Mouse (Mus musculus) bone marrow, adult 2 months (tissue): ENCODE measurements around the gene Erc1. TPM values are rescaled to one million over a fixed set of nuclear protein-coding genes. Genes with fewer than 3 reads are reported as not detected.

Experiments
- H3K27ac ChIP-seq: fragments of 200-500 bp; 2 replicates; pipeline ENCODE4 v1.5.1; 2012; ENCODE audit warnings: low read depth, mild to moderate bottlenecking, control low read depth, inconsistent platforms, low read length; ENCODE audit not compliant: control insufficient read depth, poor library complexity, insufficient read depth
- H3K4me1 ChIP-seq: fragments of 200-500 bp; 2 replicates; pipeline ENCODE4 v1.6.1; 2011; ENCODE audit warnings: low read length; ENCODE audit not compliant: control insufficient read depth, insufficient read depth
- H3K4me3 ChIP-seq: fragments of 200-500 bp; replicated peaks from 2 replicates; pipeline ENCODE3; 2011; ENCODE audit warnings: mild to moderate bottlenecking, low read depth, low read length, control low read depth; ENCODE audit not compliant: control insufficient read depth
- CTCF ChIP-seq: fragments of 200-500 bp; IDR thresholded peaks from 2 replicates; pipeline ENCODE4 v1.5.1; 2011; ENCODE audit warnings: low read length, control low read depth; ENCODE audit not compliant: control insufficient read depth, insufficient read depth
- POLR2A ChIP-seq: fragments of 200-500 bp; IDR thresholded peaks from 2 replicates; pipeline ENCODE4 v1.6.1; 2011; ENCODE audit warnings: low read depth, mild to moderate bottlenecking, control low read depth, low read length, borderline replicate concordance; ENCODE audit not compliant: control insufficient read depth
- WGBS: fragments of 180-500 bp; shearing (Covaris S2); methylation state at CpG from one replicate; pipeline ENCODE4 v1.1.7; 2018; 5-methylcytosine and 5-hydroxymethylcytosine counted together
- polyA plus RNA-seq: library from polyadenylated mRNA; stranded (reverse); fragments of >200 nt; gene quantifications from 2 replicates; pipeline ENCODE4 v1.2.4, GENCODE M21; 2011; ENCODE audit warnings: low replicate concordance; ENCODE audit not compliant: missing spikeins, insufficient read depth, insufficient read length

The Erc1 gene
- polyA plus RNA-seq, 1 experiment, result 9.8 TPM

DNA sequence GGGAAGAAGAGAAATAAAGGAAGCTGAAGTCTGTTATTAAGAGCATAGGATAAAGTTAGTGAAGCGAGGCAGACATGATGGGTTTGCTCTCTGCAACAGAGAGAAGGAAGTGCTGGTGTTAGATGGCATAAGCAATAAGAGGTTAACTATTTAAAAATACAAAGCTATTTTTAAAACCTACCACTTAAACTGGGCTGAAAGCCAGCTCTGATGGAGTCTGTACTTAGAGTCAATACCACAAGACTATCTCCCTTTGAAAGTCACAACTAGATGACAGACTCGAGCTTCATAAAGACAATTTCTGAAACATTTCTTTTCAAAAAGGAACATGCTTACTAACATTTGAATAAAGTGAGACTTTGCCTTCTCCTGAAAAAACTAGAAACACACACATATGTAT, 134.0 kb downstream of the Erc1 start:
- H3K27ac ChIP-seq, result no peak overlapping the region
- 17% methylated on average over 2 of the region's 2 CpGs for WGBS
- TF ChIP-seq POLR2A (no peak), CTCF (no peak)
- no peaks in the 10 kb centered on the region for H3K4me1 ChIP-seq
- no peak overlapping the region for H3K4me3 ChIP-seq

DNA sequence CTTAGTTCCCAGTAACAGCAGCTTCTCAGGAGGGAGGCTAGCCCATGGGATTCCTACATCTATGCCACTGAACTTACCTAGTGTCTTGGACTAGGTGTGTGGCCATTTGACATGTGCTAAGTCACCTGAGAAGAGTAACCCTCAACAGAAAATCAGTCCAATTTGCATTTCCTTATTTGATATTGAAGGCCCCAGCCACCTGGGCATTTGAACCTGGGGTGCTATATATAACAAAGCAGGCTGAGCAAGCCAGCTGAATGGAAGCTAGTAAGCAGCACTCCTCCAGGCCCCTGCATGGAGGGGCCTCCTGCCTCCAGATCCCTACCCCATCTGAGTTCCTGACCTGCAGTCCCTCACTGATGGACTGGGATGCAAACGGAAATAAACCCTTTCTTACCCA, 135.5 kb downstream of the Erc1 start:
- no peaks in the 10 kb centered on the region for H3K4me1 ChIP-seq
- TF ChIP-seq POLR2A (no peak), CTCF (no peak)
- WGBS, result 91% methylated on average over 1 of the region's 1 CpGs
- H3K27ac ChIP-seq, result no peak overlapping the region
- H3K4me3 ChIP-seq, result no peak overlapping the region

DNA sequence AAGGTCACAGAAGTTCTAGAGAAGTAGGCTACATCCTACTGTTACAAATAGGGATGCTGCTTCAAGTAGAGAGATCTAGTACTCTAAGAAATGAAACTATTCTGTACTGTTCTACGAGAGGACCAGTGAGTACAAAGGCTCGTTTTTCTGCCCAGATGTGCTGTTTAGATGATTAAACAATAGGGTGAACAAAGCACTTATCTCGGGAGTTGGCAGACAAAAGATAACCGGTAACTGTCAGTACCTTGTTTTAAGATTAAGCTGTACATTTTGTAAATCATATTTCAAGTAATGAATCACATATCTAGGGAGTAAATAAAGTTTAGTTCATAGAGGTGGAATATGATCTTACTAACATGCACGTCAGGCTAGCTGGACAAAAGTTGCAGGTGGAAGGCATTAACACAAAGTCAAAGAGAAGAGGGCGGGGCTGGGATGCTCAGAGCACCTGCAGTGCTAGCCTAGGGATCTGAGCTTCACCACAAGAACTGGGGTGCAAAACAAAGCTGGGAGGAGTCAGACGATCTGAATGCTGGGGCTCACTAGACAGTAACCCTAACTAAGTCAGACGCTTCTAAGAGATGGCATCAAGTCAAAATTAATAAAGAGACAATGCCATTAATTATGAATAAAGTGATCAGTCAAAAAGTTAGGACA, 136.2 kb downstream of the Erc1 start:
- TF ChIP-seq POLR2A (no peak), CTCF (no peak)
- no peak overlapping the region for H3K4me3 ChIP-seq
- H3K27ac ChIP-seq, result no peak overlapping the region
- H3K4me1 ChIP-seq, result no peaks in the 10 kb centered on the region
- 66% methylated on average over 8 of the region's 8 CpGs for WGBS

- Histone ChIP-seq H3K27ac (no peak overlapping the region), H3K4me1 (no peaks in the 10 kb centered on the region), H3K4me3 (no peak overlapping the region)
- TF ChIP-seq POLR2A, result no peak
- TF ChIP-seq CTCF, result 0 out of 2 replicates have a peak, but pooled peaks have one; percentile 7
Measured at GRCm38 (mm10) chr6:119709552-119709951, 138.4 kb downstream of the Erc1 start.

- Histone ChIP-seq H3K4me3 (no peak overlapping the region), H3K4me1 (no peaks in the 10 kb centered on the region), H3K27ac (no peak overlapping the region)
- no peak for TF ChIP-seq CTCF
- TF ChIP-seq POLR2A, result no peak
- 76% methylated on average over 5 of the region's 5 CpGs for WGBS
Measured at GRCm38 (mm10) chr6:119707911-119708310, 140.1 kb downstream of the Erc1 start.

- H3K27ac ChIP-seq, result no peak overlapping the region
- H3K4me3 ChIP-seq, result no peak overlapping the region
- no peaks in the 10 kb centered on the region for H3K4me1 ChIP-seq
- TF ChIP-seq CTCF, result no peak
- no peak for TF ChIP-seq POLR2A
- 88% methylated on average over 2 of the region's 2 CpGs for WGBS
Measured at GRCm38 (mm10) chr6:119704899-119705298, 143.1 kb downstream of the Erc1 start.

DNA sequence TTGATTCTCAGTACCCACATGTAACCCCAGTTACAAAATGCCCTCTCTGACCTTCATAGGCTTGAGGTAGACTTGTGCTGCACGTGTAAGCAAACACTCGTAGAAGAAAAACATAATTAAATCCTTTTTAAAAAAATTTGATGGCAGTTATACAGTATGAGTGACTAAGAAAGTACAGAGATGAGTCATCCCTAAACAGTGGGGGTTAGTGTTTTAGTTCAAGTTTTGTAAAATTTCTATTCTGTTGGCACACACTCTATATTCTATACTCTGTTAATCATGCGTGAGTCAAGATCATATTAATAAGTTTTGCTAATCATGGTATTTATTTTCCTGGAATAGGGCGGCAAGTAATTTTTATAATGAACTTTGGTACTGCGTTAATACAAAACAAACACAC, 155.2 kb downstream of the Erc1 start:
- no peaks in the 10 kb centered on the region for H3K4me1 ChIP-seq
- WGBS, result 81% methylated on average over 5 of the region's 5 CpGs
- TF ChIP-seq POLR2A, result no peak
- no peak for TF ChIP-seq CTCF

GRCm38 (mm10) chr6:119686470-119686869, 161.5 kb downstream of the Erc1 start:
- TF ChIP-seq POLR2A (no peak), CTCF (no peak)
- H3K4me3 ChIP-seq, result no peak overlapping the region
- H3K27ac ChIP-seq, result no peak overlapping the region
- H3K4me1 ChIP-seq, result no peaks in the 10 kb centered on the region

More for the DNA sequence above, 155.2 kb downstream of the Erc1 start:
- Histone ChIP-seq H3K27ac (no peak overlapping the region), H3K4me3 (no peak overlapping the region)

DNA sequence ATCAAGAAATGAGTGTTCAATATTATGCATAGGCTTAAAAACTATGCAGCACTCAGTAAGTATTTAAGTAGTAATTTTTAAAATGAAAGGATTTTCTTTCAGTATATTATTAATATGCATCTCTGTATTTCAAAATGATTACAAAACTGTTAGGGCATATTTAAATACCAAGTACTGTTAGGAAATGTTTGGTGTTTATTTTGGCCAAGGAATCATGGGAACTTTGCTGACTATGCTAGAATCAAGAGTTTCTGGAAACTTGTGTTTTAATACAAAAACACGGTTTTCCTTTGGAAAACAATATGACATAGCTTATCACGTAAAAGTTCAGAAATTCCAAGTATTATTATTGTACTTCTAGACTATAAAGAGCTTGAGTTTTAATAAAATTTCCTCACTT, 167.2 kb downstream of the Erc1 start:
- H3K27ac ChIP-seq, result no peak overlapping the region
- 90% methylated on average over 2 of the region's 2 CpGs for WGBS
- no peaks in the 10 kb centered on the region for H3K4me1 ChIP-seq
- TF ChIP-seq POLR2A (no peak), CTCF (no peak)
- no peak overlapping the region for H3K4me3 ChIP-seq
